Mouse (Mus musculus): ENCODE measurements around the gene Hivep3. TPM values are rescaled to one million over a fixed set of nuclear protein-coding genes. Genes with fewer than 3 reads are reported as not detected.

Gene Hivep3
- polyA plus RNA-seq, 1 experiment from 2014 or later = 17.1 TPM

DNA sequence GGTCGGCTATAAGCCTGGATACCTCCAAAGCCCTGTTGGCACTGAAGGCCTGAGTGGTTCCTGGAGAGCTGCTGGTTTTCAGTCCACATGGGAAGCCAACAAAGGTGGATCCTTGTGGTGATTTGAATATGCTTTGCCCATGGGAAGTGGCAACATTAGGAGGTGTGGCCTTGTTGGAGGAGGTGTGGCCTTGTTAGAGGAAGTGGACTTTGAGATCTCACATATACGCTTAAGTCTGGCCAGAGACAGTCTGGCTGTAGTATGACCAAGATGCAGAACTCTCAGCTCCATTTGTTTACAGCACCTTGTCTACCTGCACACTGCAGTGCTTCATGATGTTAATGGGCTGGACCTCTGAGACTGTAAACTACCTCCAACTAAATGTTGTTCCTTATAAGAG lies 73.0 kb downstream of the Hivep3 start:
- Histone ChIP-seq H3K4me2 (ENCODE audit: low read length) (no peak overlapping the region), H3K27ac (replicated peaks; ENCODE audit: low read depth, low read length) (no peak overlapping the region), H3K27me3 (ENCODE audit: control insufficient read depth, insufficient read depth, low read length) (no peaks in the 10 kb centered on the region), H3K36me3 (ENCODE audit: control insufficient read depth, insufficient read depth, low read length) (no peaks in the 10 kb centered on the region), H3K9me3 (ENCODE audit: control insufficient read depth, low read length) (no peaks in the 10 kb centered on the region), H3K4me1 (ENCODE audit: control insufficient read depth, insufficient read depth, low read length) (no peaks in the 10 kb centered on the region), H3K9ac (replicated peaks; ENCODE audit: low read length) (no peak overlapping the region), H3K4me3 (replicated peaks; ENCODE audit: low read depth, low read length) (no peak overlapping the region)
- WGBS = 91% methylated on average over 2 of the region's 2 CpGs
- ATAC-seq (ENCODE audit: low FRiP score, low TSS enrichment) (no peak), DNase-seq (no peak)

DNA sequence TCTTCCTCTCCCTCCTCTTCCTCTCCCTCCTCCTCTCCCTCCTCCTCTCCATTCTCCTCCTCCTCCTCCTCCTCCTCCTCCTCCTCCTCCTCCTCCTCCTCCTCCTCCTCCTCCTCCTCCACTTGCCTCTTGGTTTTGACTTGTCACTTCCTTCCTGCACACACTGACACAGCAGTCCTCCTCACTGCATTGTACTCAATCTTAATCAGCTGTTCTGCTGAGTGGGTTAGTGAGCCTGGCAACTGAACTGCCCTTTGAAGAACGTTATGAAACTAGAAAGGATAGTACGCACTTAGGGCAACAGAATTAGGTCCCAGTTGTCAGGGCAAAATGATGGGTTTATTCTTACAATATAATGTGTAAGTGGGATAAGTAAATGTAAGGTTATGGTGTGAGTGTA lies 73.8 kb downstream of the Hivep3 start:
- H3K9me3 ChIP-seq (ENCODE audit: control insufficient read depth, low read length) = no peaks in the 10 kb centered on the region
- no peaks in the 10 kb centered on the region for H3K36me3 ChIP-seq (ENCODE audit: control insufficient read depth, insufficient read depth, low read length)
- no peaks in the 10 kb centered on the region for H3K27me3 ChIP-seq (ENCODE audit: control insufficient read depth, insufficient read depth, low read length)
- no peaks in the 10 kb centered on the region for H3K4me1 ChIP-seq (ENCODE audit: control insufficient read depth, insufficient read depth, low read length)
- H3K4me3 ChIP-seq (replicated peaks; ENCODE audit: low read depth, low read length) = no peak overlapping the region
- ATAC-seq (ENCODE audit: low FRiP score, low TSS enrichment) = no peak
- no peak for DNase-seq
- H3K9ac ChIP-seq (replicated peaks; ENCODE audit: low read length) = no peak overlapping the region
- H3K4me2 ChIP-seq (ENCODE audit: low read length) = no peak overlapping the region
- no peak overlapping the region for H3K27ac ChIP-seq (replicated peaks; ENCODE audit: low read depth, low read length)
- WGBS = 63% methylated on average over 2 of the region's 2 CpGs

DNA sequence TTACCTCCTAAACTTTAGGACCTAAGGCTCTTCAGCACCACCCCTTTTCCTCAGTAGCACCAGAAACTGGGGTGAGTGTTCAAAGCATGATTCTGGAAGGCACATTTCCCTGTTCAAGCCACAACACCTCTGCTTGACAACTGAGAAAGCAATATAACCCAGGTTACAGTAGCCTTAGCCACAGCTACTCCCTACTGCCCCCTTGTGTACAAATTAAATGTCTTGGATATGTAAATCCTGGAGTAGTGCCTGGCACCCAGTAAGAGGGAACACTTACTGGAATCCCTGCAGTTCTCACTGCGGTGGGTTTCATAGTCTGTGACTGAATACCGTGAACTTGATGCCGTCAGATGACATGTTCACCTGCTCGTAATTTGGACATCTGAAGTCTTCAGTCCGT lies 75.7 kb downstream of the Hivep3 start:
- WGBS = 24% methylated on average over 5 of the region's 5 CpGs
- DNase-seq (peak; percentile 89), ATAC-seq (ENCODE audit: low FRiP score, low TSS enrichment) (no peak)
- H3K9me3 ChIP-seq (ENCODE audit: control insufficient read depth, low read length) = no peaks in the 10 kb centered on the region
- H3K27ac ChIP-seq (replicated peaks; ENCODE audit: low read depth, low read length) = no peak overlapping the region
- H3K4me1 ChIP-seq (ENCODE audit: control insufficient read depth, insufficient read depth, low read length) = peaks cover 13% of the 10 kb centered on the region
- no peak overlapping the region for H3K4me3 ChIP-seq (replicated peaks; ENCODE audit: low read depth, low read length)
- H3K4me2 ChIP-seq (ENCODE audit: low read length) = no peak overlapping the region
- no peaks in the 10 kb centered on the region for H3K27me3 ChIP-seq (ENCODE audit: control insufficient read depth, insufficient read depth, low read length)
- H3K36me3 ChIP-seq (ENCODE audit: control insufficient read depth, insufficient read depth, low read length) = no peaks in the 10 kb centered on the region
- no peak overlapping the region for H3K9ac ChIP-seq (replicated peaks; ENCODE audit: low read length)

DNA sequence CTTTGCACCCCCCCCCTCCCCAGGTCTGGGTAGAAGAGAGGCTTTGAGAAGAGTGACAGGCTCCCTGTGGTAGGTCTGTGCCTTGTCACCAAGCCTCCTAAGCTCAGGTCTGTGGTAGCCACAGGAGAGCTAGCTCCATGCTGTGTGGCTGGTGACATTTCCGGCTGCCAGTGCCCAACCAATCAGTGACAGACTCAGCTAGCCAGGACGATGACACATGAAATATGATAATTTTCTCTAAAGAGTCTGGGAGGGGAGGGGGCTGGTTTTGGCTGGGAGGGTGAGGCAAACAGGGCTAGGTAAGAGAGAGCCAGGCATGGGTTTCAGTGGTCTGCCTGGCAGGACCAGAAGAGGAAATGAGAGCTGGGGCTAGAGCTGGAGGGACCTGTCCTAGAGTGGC lies 79.2 kb downstream of the Hivep3 start:
- no peak overlapping the region for H3K9ac ChIP-seq (replicated peaks; ENCODE audit: low read length)
- H3K4me3 ChIP-seq (replicated peaks; ENCODE audit: low read depth, low read length) = no peak overlapping the region
- no peaks in the 10 kb centered on the region for H3K36me3 ChIP-seq (ENCODE audit: control insufficient read depth, insufficient read depth, low read length)
- DNase-seq (peak; percentile 25), ATAC-seq (ENCODE audit: low FRiP score, low TSS enrichment) (peak; percentile 35; the same call in 1 of the 2 replicates)
- whole genome bisulfite sequencing = 6% methylated on average over 2 of the region's 2 CpGs
- no peaks in the 10 kb centered on the region for H3K27me3 ChIP-seq (ENCODE audit: control insufficient read depth, insufficient read depth, low read length)
- H3K27ac ChIP-seq (replicated peaks; ENCODE audit: low read depth, low read length) = no peak overlapping the region
- H3K4me1 ChIP-seq (ENCODE audit: control insufficient read depth, insufficient read depth, low read length) = peaks cover 34% of the 10 kb centered on the region
- no peak overlapping the region for H3K4me2 ChIP-seq (ENCODE audit: low read length)
- no peaks in the 10 kb centered on the region for H3K9me3 ChIP-seq (ENCODE audit: control insufficient read depth, low read length)

DNA sequence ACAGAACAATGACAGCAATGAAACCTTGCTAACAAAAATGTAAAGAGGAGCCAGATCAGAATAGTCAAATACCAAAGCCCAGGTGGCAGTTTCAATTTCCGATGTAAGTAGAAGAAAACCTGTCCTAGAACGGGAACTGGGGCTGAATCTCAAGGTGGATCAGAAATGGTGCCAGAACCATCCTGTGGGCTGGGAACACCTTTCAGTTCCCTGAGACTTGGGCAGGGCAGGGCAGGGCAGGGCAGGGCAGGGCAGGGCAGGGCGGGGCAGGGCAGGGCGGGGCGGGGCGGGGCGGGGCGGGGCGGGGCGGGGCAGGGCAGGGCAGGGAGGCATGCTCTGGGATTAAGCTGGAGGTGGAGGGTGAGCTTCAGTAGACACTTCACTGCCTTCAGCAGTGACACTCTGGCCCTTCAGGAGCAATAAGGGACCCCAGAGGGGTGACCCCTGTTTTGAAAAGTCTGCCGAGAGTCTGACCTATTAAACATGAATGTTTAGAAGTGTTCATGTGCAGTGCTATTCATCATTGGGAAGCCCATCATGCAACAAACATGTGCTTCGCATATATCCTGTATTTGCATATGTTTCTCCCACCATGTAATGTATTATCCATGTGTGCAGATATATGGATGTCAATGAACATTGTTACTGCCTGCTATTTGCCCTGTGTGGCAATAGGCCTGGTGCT lies 80.1 kb downstream of the Hivep3 start:
- H3K4me2 ChIP-seq (ENCODE audit: low read length) = peak overlapping the region; percentile 59
- peak overlapping the region; percentile 62 for H3K4me3 ChIP-seq (replicated peaks; ENCODE audit: low read depth, low read length)
- no peaks in the 10 kb centered on the region for H3K27me3 ChIP-seq (ENCODE audit: control insufficient read depth, insufficient read depth, low read length)
- no peaks in the 10 kb centered on the region for H3K9me3 ChIP-seq (ENCODE audit: control insufficient read depth, low read length)
- peak overlapping the region; percentile 83; the same call in 1 of the 2 replicates for H3K9ac ChIP-seq (replicated peaks; ENCODE audit: low read length)
- DNase-seq = no peak
- H3K27ac ChIP-seq (replicated peaks; ENCODE audit: low read depth, low read length) = peak overlapping the region; percentile 91
- ATAC-seq (ENCODE audit: low FRiP score, low TSS enrichment) = peak; percentile 46
- no peaks in the 10 kb centered on the region for H3K36me3 ChIP-seq (ENCODE audit: control insufficient read depth, insufficient read depth, low read length)
- H3K4me1 ChIP-seq (ENCODE audit: control insufficient read depth, insufficient read depth, low read length) = peaks cover 34% of the 10 kb centered on the region
- WGBS = 25% methylated on average over 7 of the region's 12 CpGs

DNA sequence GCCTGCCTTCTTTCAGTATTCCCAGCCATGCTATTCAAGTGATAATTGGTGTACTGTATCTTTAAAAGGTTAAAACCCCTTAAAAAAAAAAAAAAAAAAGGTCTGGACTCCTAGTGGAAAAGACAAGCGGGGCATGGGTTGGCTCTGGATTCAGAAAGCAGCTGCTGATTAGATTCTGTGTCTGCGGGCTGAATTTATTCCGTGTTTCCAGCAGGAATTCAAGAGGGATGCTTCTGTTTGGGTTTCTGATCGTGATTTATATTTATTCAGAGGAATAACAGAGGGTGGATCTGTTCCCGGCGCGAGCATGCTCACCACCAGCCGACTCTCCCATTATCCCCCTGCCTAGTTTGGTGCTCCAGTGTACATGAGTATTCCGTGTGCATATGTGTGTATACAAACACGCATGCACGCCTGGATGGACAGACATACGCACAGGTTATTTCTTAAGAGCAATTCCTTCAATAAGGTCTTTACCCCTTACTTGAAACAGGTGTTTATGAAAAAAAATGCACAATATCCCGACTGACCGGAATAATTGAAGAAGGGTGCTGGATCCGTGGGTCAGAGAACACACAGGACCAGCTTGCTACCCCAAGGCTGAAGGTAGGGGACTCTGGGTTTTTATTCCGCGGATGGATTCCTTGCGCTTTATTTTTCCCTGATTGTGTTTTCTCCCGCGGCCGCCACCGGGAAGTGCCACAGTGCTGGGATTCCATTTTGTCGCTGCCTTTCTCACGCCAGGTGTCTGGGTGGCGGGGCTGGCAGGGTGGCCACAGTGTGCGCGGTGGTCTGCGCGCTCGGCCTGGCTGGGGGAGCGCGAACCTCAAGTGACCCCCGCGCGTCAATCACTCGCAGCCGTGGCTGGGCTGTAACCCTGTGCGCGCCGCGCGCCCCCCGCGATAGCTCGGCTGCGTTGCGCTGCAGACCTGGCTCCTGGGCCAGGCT lies 80.9 kb downstream of the Hivep3 start:
- no peaks in the 10 kb centered on the region for H3K36me3 ChIP-seq (ENCODE audit: control insufficient read depth, insufficient read depth, low read length)
- WGBS = under 1% methylated on average over 47 of the region's 47 CpGs
- H3K4me1 ChIP-seq (ENCODE audit: control insufficient read depth, insufficient read depth, low read length) = peaks cover 34% of the 10 kb centered on the region
- H3K27ac ChIP-seq (replicated peaks; ENCODE audit: low read depth, low read length) = peak overlapping the region; percentile 91
- H3K9ac ChIP-seq (replicated peaks; ENCODE audit: low read length) = peak overlapping the region; percentile 83
- H3K4me2 ChIP-seq (ENCODE audit: low read length) = peak overlapping the region; percentile 59
- DNase-seq (peak; percentile 79), ATAC-seq (ENCODE audit: low FRiP score, low TSS enrichment) (peak; percentile 61)
- no peaks in the 10 kb centered on the region for H3K9me3 ChIP-seq (ENCODE audit: control insufficient read depth, low read length)
- H3K27me3 ChIP-seq (ENCODE audit: control insufficient read depth, insufficient read depth, low read length) = no peaks in the 10 kb centered on the region
- peak overlapping the region; percentile 62 for H3K4me3 ChIP-seq (replicated peaks; ENCODE audit: low read depth, low read length)

DNA sequence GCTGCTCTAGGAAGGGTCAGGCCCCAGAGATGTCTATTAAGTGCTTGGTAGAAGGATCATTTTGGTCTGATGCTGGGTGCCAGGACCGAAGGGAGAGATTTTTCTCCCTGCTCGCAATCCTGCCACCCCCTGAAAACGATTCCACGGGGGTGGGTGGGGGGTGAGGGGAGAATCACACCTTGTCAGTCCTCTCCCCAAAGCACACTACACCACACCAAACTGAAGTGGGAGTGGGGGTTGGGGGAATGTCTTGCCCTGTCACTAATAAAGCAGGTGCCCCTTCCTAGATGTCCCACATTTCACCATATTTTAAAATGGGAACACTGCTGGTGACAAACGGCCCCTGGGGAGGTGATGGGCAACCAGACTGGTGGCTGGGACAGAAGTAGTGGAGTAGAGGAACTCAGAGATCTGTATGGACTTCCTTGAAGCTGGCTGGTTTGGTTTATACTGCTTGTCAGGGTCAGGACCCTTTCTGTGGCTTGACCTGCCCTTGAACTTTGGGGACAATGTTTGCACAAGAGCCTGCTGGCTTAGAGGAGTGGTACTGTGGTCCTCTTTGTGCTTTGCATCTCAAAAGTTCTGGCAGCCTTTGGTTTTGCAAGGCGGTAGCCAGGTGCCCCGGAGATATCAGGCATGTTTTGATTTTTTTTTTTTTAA lies 81.7 kb downstream of the Hivep3 start:
- peak overlapping the region; percentile 59 for H3K4me2 ChIP-seq (ENCODE audit: low read length)
- H3K9me3 ChIP-seq (ENCODE audit: control insufficient read depth, low read length) = no peaks in the 10 kb centered on the region
- no peaks in the 10 kb centered on the region for H3K36me3 ChIP-seq (ENCODE audit: control insufficient read depth, insufficient read depth, low read length)
- peak overlapping the region; percentile 91 for H3K27ac ChIP-seq (replicated peaks; ENCODE audit: low read depth, low read length)
- 11% methylated on average over 7 of the region's 7 CpGs for WGBS
- peak overlapping the region; percentile 83 for H3K9ac ChIP-seq (replicated peaks; ENCODE audit: low read length)
- no peaks in the 10 kb centered on the region for H3K27me3 ChIP-seq (ENCODE audit: control insufficient read depth, insufficient read depth, low read length)
- H3K4me3 ChIP-seq (replicated peaks; ENCODE audit: low read depth, low read length) = peak overlapping the region; percentile 62
- peaks cover 34% of the 10 kb centered on the region for H3K4me1 ChIP-seq (ENCODE audit: control insufficient read depth, insufficient read depth, low read length)
- ATAC-seq (ENCODE audit: low FRiP score, low TSS enrichment) = no peak
- DNase-seq = peak; percentile 30

DNA sequence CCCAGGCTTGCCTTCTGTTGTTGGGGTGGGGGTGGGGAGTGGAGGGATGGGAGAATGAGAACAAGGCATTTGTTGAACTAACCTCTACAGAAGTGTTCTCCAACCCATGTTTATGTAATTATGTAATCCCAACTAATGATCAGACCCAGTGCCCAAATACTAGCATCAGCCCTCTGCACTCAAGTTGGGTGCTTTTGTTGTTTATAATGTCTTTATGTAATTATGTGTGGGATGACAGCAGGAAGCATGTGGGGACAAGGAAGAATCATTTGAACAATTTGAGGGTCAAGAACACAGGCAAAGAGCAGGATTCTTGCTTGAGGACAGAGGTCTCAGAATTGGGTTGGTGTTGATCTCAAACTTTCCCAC lies 82.2 kb downstream of the Hivep3 start:
- DNase-seq (no peak), ATAC-seq (ENCODE audit: low FRiP score, low TSS enrichment) (no peak)
- no peak overlapping the region for H3K27ac ChIP-seq (replicated peaks; ENCODE audit: low read depth, low read length)
- H3K9me3 ChIP-seq (ENCODE audit: control insufficient read depth, low read length) = no peaks in the 10 kb centered on the region
- no peak overlapping the region; the same call in 1 of the 2 replicates for H3K4me3 ChIP-seq (replicated peaks; ENCODE audit: low read depth, low read length)
- H3K27me3 ChIP-seq (ENCODE audit: control insufficient read depth, insufficient read depth, low read length) = no peaks in the 10 kb centered on the region
- H3K4me2 ChIP-seq (ENCODE audit: low read length) = peak overlapping the region; percentile 59
- H3K4me1 ChIP-seq (ENCODE audit: control insufficient read depth, insufficient read depth, low read length) = peaks cover 34% of the 10 kb centered on the region
- H3K36me3 ChIP-seq (ENCODE audit: control insufficient read depth, insufficient read depth, low read length) = no peaks in the 10 kb centered on the region
- no peak overlapping the region; the same call in 1 of the 2 replicates for H3K9ac ChIP-seq (replicated peaks; ENCODE audit: low read length)

All from midbrain, embryonic 14.5 days (tissue).